Mouse (Mus musculus) intestine, postnatal 0 days (tissue): ENCODE data around the gene Kcna1. TPM values are rescaled to one million over a fixed set of nuclear protein-coding genes. Genes with fewer than 3 reads are reported as not detected.

Experiments
- ATAC-seq: fragments of 200-750 bp; cut with Nextera tagmentation; 2 replicates; pipeline ENCODE4 v1.8.0; 2017; ENCODE audit warnings: mild to moderate bottlenecking, moderate TSS enrichment, moderate library complexity
- H3K27ac ChIP-seq: fragments of 300-500 bp; sonication (generic); 2 replicates; pipeline ENCODE4 v1.5.1; 2014; ENCODE audit warnings: mild to moderate bottlenecking, low read depth, low read length, moderate library complexity
- H3K27me3 ChIP-seq: fragments of 300-500 bp; sonication (generic); replicated peaks from 2 replicates; pipeline ENCODE4 v1.6.1; 2014; ENCODE audit warnings: low read length, mixed read lengths; ENCODE audit not compliant: control insufficient read depth, insufficient read depth
- H3K36me3 ChIP-seq: fragments of 300-500 bp; sonication (generic); 2 replicates; pipeline ENCODE4 v1.6.1; 2014; ENCODE audit warnings: mild to moderate bottlenecking, moderate library complexity; ENCODE audit not compliant: control insufficient read depth, insufficient read depth
- H3K4me1 ChIP-seq: fragments of 300-500 bp; sonication (generic); replicated peaks from 2 replicates; pipeline ENCODE4 v1.6.1; 2014; ENCODE audit warnings: antibody characterized with exemption, low read length, mixed read lengths; ENCODE audit not compliant: control insufficient read depth, insufficient read depth
- H3K4me2 ChIP-seq: fragments of 300-500 bp; sonication (generic); replicated peaks from 2 replicates; pipeline ENCODE4 v1.6.1; 2014; ENCODE audit warnings: low read depth, mild to moderate bottlenecking, moderate library complexity
- H3K4me3 ChIP-seq: fragments of 300-500 bp; sonication (generic); 2 replicates; pipeline ENCODE4 v1.5.1; 2014; ENCODE audit warnings: low read depth, low read length
- H3K9ac ChIP-seq: fragments of 300-500 bp; sonication (generic); 2 replicates; pipeline ENCODE4 v1.6.1; 2014; ENCODE audit warnings: mild to moderate bottlenecking, low read depth, low read length
- H3K9me3 ChIP-seq: fragments of 300-500 bp; sonication (generic); 2 replicates; pipeline ENCODE4 v1.6.1; 2016; ENCODE audit warnings: mixed run types; ENCODE audit not compliant: control insufficient read depth
- CTCF ChIP-seq: sonication (generic); IDR thresholded peaks from 2 replicates; pipeline ENCODE4 v1.5.1; 2016; ENCODE audit warnings: low read depth, mild to moderate bottlenecking, control low read depth, antibody characterized with exemption, moderate library complexity
- WGBS: fragments of 180-500 bp; shearing (Covaris S2); extraction: QIAGEN DNeasy Blood & Tissue Kit; methylation state at CpG from one replicate; pipeline ENCODE4 v1.1.7; 2014; 5-methylcytosine and 5-hydroxymethylcytosine counted together
- polyA plus RNA-seq: library from polyadenylated mRNA; unstranded; fragments of >200 nt; fragmentation: Nextera tagmentation; extraction: Ambion mirVana; gene quantifications from 2 replicates; pipeline ENCODE4 v1.2.1, GENCODE M21; 2015

Gene Kcna1
- 0.10 and 0.16 TPM in 2 replicates for polyA plus RNA-seq

DNA sequence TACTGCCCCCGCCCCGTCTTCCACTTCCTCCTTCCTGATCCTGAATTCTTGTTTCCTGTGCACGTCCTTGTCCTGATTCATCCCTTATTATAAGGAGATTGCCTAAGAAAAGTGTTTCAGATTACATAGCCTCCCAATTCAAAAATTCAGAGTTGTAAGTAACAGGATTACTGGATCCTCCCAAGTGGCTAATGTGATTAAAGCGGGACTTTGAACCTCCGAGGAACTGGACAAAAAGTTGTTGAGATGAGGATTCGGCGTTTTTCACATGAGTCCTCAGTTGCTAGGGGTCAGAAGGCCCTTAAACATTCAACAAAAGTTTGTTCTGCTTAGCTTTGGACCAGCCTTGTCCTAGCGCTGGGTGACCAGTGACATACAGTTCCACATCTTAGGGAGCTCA lies at the start of gene Kcna1:
Kcna1 (minus strand) TSS at position 4 of the 400 bp plus-strand sequence.
- Histone ChIP-seq H3K9ac (no peak within 1 kb of the TSS), H3K27me3 (peaks cover 63% of the 10 kb centered on the region)
- TF ChIP-seq CTCF, result no peak

GRCm38 (mm10) chr6:126687120-126687519 lies 40.9 kb upstream of the Kcna1 start:
- peak; percentile 80 for ATAC-seq
- 50% methylated on average over 4 of the region's 4 CpGs for WGBS

More for the DNA sequence above, at the start of gene Kcna1:
- no peak within 1 kb of the TSS for H3K27ac ChIP-seq
- ATAC-seq, result no peak
- H3K4me1 ChIP-seq, result 0 out of 2 replicates have a peak, but pooled peaks cover 5% of the 10 kb centered on the region
- H3K4me3 ChIP-seq, result peak within 1 kb of the TSS; percentile 42
- no peaks in the 10 kb centered on the region for H3K36me3 ChIP-seq
- H3K9me3 ChIP-seq, result no peaks in the 10 kb centered on the region
- 30% methylated on average over 8 of the region's 8 CpGs for WGBS
- peak within 1 kb of the TSS; percentile 73 for H3K4me2 ChIP-seq

DNA sequence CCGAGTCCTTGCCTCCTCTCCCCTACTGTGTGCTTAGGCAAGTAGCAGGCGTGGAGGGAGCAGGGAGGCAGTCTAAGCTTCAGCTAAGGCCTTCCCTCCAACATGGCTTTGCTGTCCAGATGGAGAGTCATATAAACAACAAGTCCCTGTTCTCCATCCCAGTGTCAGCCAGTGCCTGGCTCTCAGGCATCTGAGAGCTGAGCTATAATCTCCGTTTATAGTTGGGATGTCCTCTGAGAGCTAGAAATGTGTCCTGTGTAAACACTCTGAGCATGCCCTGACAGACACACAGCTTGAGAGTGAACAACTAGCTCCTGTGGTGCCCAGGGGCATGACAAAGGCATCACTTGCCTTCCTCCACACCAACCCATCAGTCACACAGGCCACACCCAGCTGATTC lies 39.0 kb upstream of the Kcna1 start:
- Histone ChIP-seq H3K36me3 (no peaks in the 10 kb centered on the region), H3K4me3 (no peak overlapping the region), H3K27me3 (no peaks in the 10 kb centered on the region), H3K27ac (no peak overlapping the region), H3K9me3 (no peaks in the 10 kb centered on the region), H3K4me2 (no peak overlapping the region), H3K4me1 (no peaks in the 10 kb centered on the region), H3K9ac (no peak overlapping the region)
- no peak for ATAC-seq
- WGBS, result 50% methylated on average over 3 of the region's 3 CpGs
- no peak for TF ChIP-seq CTCF

More at GRCm38 (mm10) chr6:126687120-126687519, 40.9 kb upstream of the Kcna1 start:
- H3K4me1 ChIP-seq, result no peaks in the 10 kb centered on the region
- H3K9me3 ChIP-seq, result no peaks in the 10 kb centered on the region
- H3K36me3 ChIP-seq, result no peaks in the 10 kb centered on the region
- H3K9ac ChIP-seq, result no peak overlapping the region
- H3K4me3 ChIP-seq, result no peak overlapping the region
- no peak overlapping the region for H3K4me2 ChIP-seq
- TF ChIP-seq CTCF, result no peak
- no peaks in the 10 kb centered on the region for H3K27me3 ChIP-seq
- H3K27ac ChIP-seq, result no peak overlapping the region

- Histone ChIP-seq H3K36me3 (no peaks in the 10 kb centered on the region), H3K4me2 (no peak overlapping the region), H3K9ac (no peak overlapping the region), H3K27me3 (no peaks in the 10 kb centered on the region), H3K4me1 (no peaks in the 10 kb centered on the region), H3K9me3 (no peaks in the 10 kb centered on the region), H3K27ac (no peak overlapping the region), H3K4me3 (no peak overlapping the region)
- TF ChIP-seq CTCF, result peak; percentile 55
- 62% methylated on average over 7 of the region's 7 CpGs for WGBS
- ATAC-seq, result no peak
These were observed 32.8 kb upstream of the Kcna1 start for GRCm38 (mm10) chr6:126678961-126679360.

GRCm38 (mm10) chr6:126667001-126667400 lies 20.8 kb upstream of the Kcna1 start:
- Histone ChIP-seq H3K27me3 (no peaks in the 10 kb centered on the region), H3K4me3 (no peak overlapping the region), H3K36me3 (no peaks in the 10 kb centered on the region), H3K9me3 (no peaks in the 10 kb centered on the region), H3K4me1 (no peaks in the 10 kb centered on the region), H3K27ac (no peak overlapping the region), H3K9ac (no peak overlapping the region), H3K4me2 (no peak overlapping the region)
- TF ChIP-seq CTCF, result no peak
- WGBS, result 94% methylated on average over 5 of the region's 5 CpGs
- ATAC-seq, result no peak

DNA sequence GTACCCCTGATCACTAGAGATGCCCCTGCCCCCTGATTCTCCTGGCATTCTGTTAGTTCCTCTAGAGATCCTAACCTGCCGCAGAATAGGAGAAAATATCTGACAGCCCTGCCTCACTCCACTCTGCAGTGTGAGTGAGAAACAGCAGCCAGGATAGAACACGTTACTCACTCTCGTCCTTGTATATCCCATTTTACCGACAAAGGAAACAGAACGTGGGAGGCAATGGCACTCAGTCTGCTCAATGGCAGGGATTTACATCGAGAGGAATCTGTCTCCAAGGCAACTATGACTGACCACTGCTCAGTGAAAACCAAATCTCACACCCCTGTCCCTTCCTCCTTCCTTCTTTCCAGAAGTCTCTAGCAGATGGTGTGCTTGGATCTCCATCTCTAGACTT lies 19.9 kb upstream of the Kcna1 start:
- no peaks in the 10 kb centered on the region for H3K4me1 ChIP-seq

DNA sequence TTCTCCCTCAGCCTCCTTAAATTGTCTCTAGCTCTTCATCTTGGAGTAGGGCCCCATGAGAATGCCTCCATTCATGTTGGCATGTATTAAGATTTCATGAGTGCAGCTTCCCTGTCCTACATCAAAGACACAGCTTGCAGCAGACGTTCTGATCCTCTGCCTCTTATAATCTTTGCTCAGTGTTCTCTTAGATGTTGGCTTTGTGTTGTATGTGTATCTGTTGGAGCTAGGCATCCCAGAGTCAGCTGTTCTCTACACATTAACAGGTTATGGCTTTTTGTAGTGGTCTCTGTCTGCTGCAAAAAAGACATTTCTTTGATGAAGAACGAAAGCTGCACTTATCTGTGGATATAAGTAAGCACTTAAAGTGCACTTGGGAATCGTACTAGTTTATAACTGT lies 18.4 kb upstream of the Kcna1 start:
- H3K27ac ChIP-seq, result no peak overlapping the region
- no peaks in the 10 kb centered on the region for H3K9me3 ChIP-seq
- WGBS, result 63% methylated on average over 3 of the region's 3 CpGs
- ATAC-seq, result no peak
- H3K4me1 ChIP-seq, result no peaks in the 10 kb centered on the region
- H3K36me3 ChIP-seq, result no peaks in the 10 kb centered on the region
- H3K4me3 ChIP-seq, result no peak overlapping the region
- no peak for TF ChIP-seq CTCF
- H3K4me2 ChIP-seq, result no peak overlapping the region
- no peak overlapping the region for H3K9ac ChIP-seq
- H3K27me3 ChIP-seq, result no peaks in the 10 kb centered on the region

More for the DNA sequence above, 19.9 kb upstream of the Kcna1 start:
- no peak for TF ChIP-seq CTCF
- Histone ChIP-seq H3K27ac (no peak overlapping the region), H3K4me3 (no peak overlapping the region), H3K27me3 (no peaks in the 10 kb centered on the region), H3K9me3 (no peaks in the 10 kb centered on the region), H3K9ac (no peak overlapping the region), H3K4me2 (no peak overlapping the region), H3K36me3 (no peaks in the 10 kb centered on the region)
- ATAC-seq, result no peak
- 53% methylated on average over 6 of the region's 6 CpGs for WGBS
